Mouse (Mus musculus) cortical plate, adult 2 months (tissue): ENCODE data around the gene Sec24a.

ENCODE experiments used
- CTCF ChIP-seq: fragments of 200-500 bp; IDR thresholded peaks from 2 replicates; pipeline ENCODE4 v1.5.1; 2011; ENCODE audit warnings: mild to moderate bottlenecking, control low read depth, low read length; ENCODE audit not compliant: insufficient read depth; ENCODE audit errors: extremely low read depth
- POLR2A ChIP-seq: fragments of 200-500 bp; IDR thresholded peaks from 2 replicates; pipeline ENCODE4 v1.6.1; 2011; ENCODE audit warnings: mild to moderate bottlenecking, low read length, control low read depth; ENCODE audit not compliant: insufficient read depth; ENCODE audit errors: extremely low read depth

DNA sequence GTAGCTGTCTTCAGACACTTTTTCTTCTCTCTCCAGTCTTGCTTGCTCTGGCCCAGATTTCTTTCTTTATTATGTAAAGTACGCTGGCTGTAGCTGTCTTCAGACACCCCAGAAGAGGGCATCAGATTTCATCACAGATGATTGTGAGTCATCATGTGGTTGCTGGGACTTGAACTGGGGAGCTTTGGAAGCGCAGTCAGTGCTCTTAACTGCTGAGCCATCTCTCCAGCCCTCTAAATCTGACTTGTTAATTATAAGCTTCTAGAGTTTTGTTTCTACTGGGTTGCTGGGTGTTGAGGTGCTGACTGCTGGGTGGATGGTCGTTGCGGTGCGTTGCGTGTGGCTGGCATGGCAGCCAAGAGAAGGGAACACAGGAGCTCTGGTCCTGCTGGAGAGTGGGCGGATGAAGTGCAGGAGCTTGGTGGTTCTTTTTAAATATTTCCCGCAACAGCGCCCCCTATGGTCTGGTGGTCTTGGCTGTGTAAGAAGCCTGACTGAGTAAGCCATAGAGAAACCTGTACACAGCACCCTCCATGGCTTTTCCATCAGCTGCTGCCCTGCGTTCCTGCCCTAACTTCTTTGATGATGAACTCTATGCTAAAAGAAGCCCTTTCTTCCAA, 59.9 kb downstream of the Sec24a start:
- TF ChIP-seq CTCF, result no peak
- no peak for TF ChIP-seq POLR2A
